Mouse (Mus musculus): ENCODE measurements at regions not wholly inside any gene's neighbourhood (a gene's known extent, or its start where the extent isn't known, plus 50 kb on each side); places are given as distances from the start of the nearest gene placed in this dataset.
A peak's percentile ranks its signal among the peaks of the same experiment; 100 is the strongest.

- H3K9ac ChIP-seq, result no peak overlapping the region
Observed at GRCm38 (mm10) chr1:90268131-90268691, 64.4 kb downstream of the Ackr3 start.

GRCm38 (mm10) chr1:90268951-90269350 is 65.2 kb downstream of the Ackr3 start:
- Histone ChIP-seq H3K4me3 (no peak overlapping the region), H3K9me3 (0 out of 2 replicates have a peak, but pooled peaks cover 5% of the 10 kb centered on the region), H3K9ac (no peak overlapping the region), H3K27me3 (replicated peaks) (peaks cover 25% of the 10 kb centered on the region), H3K4me2 (no peak overlapping the region), H3K4me1 (peaks cover 19% of the 10 kb centered on the region), H3K36me3 (no peaks in the 10 kb centered on the region), H3K27ac (replicated peaks) (no peak overlapping the region)
- WGBS, result 82% methylated on average over 7 of the region's 7 CpGs
- ATAC-seq (ENCODE audit: extremely low read depth, insufficient number of reproducible peaks, low FRiP score, low TSS enrichment), result no peak

More at GRCm38 (mm10) chr1:90268131-90268691, 64.4 kb downstream of the Ackr3 start:
- peaks cover 25% of the 10 kb centered on the region for H3K27me3 ChIP-seq (replicated peaks)
- H3K4me1 ChIP-seq, result peaks cover 13% of the 10 kb centered on the region
- H3K27ac ChIP-seq (replicated peaks), result no peak overlapping the region
- no peaks in the 10 kb centered on the region for H3K36me3 ChIP-seq
- no peak overlapping the region for H3K4me2 ChIP-seq
- H3K4me3 ChIP-seq, result no peak overlapping the region
- no peak for ATAC-seq (ENCODE audit: extremely low read depth, insufficient number of reproducible peaks, low FRiP score, low TSS enrichment)
- 68% methylated on average over 17 of the region's 17 CpGs for WGBS
- H3K9me3 ChIP-seq, result 0 out of 2 replicates have a peak, but pooled peaks cover 5% of the 10 kb centered on the region

- H3K9ac ChIP-seq, result no peak overlapping the region
- H3K27me3 ChIP-seq (replicated peaks), result peaks cover 25% of the 10 kb centered on the region
- ATAC-seq (ENCODE audit: extremely low read depth, insufficient number of reproducible peaks, low FRiP score, low TSS enrichment), result no peak
- H3K27ac ChIP-seq (replicated peaks), result no peak overlapping the region
- WGBS, result 78% methylated on average over 1 of the region's 1 CpGs
- no peak overlapping the region for H3K4me2 ChIP-seq
- 0 out of 2 replicates have a peak, but pooled peaks cover 5% of the 10 kb centered on the region for H3K9me3 ChIP-seq
- no peaks in the 10 kb centered on the region for H3K36me3 ChIP-seq
- H3K4me3 ChIP-seq, result no peak overlapping the region
- peaks cover 19% of the 10 kb centered on the region for H3K4me1 ChIP-seq
Observed at GRCm38 (mm10) chr1:90269836-90270235, 66.1 kb downstream of the Ackr3 start.

GRCm38 (mm10) chr1:90271326-90271725 is 67.5 kb downstream of the Ackr3 start:
- no peak for ATAC-seq (ENCODE audit: extremely low read depth, insufficient number of reproducible peaks, low FRiP score, low TSS enrichment)
- H3K4me1 ChIP-seq, result peaks cover 19% of the 10 kb centered on the region
- no peaks in the 10 kb centered on the region for H3K36me3 ChIP-seq
- no peak overlapping the region for H3K9ac ChIP-seq
- H3K27ac ChIP-seq (replicated peaks), result no peak overlapping the region
- H3K4me3 ChIP-seq, result no peak overlapping the region
- 0 out of 2 replicates have a peak, but pooled peaks cover 5% of the 10 kb centered on the region for H3K9me3 ChIP-seq
- 86% methylated on average over 3 of the region's 3 CpGs for WGBS
- H3K4me2 ChIP-seq, result no peak overlapping the region
- peaks cover 31% of the 10 kb centered on the region for H3K27me3 ChIP-seq (replicated peaks)

- 96% methylated on average over 5 of the region's 5 CpGs for WGBS
- H3K27ac ChIP-seq (replicated peaks), result no peak overlapping the region
- no peak overlapping the region for H3K4me2 ChIP-seq
Observed at GRCm38 (mm10) chr1:90272411-90272810, 68.6 kb downstream of the Ackr3 start.

GRCm38 (mm10) chr1:90272830-90273628 is 69.2 kb downstream of the Ackr3 start:
- Histone ChIP-seq H3K9me3 (0 out of 2 replicates have a peak, but pooled peaks cover 5% of the 10 kb centered on the region), H3K4me1 (peaks cover 31% of the 10 kb centered on the region), H3K9ac (0 out of 2 replicates have a peak overlapping the region, but pooled peaks have one; percentile 7), H3K27ac (replicated peaks) (peak overlapping the region; percentile 25; the same call in 1 of the 2 replicates), H3K4me3 (no peak overlapping the region), H3K27me3 (replicated peaks) (peaks cover 16% of the 10 kb centered on the region), H3K36me3 (no peaks in the 10 kb centered on the region), H3K4me2 (peak overlapping the region; percentile 7; the same call in 1 of the 2 replicates)
- no peak for ATAC-seq (ENCODE audit: extremely low read depth, insufficient number of reproducible peaks, low FRiP score, low TSS enrichment)
- WGBS, result 64% methylated on average over 19 of the region's 19 CpGs

More at GRCm38 (mm10) chr1:90272411-90272810, 68.6 kb downstream of the Ackr3 start:
- Histone ChIP-seq H3K9me3 (0 out of 2 replicates have a peak, but pooled peaks cover 5% of the 10 kb centered on the region), H3K36me3 (no peaks in the 10 kb centered on the region), H3K4me1 (peaks cover 26% of the 10 kb centered on the region), H3K4me3 (no peak overlapping the region), H3K9ac (no peak overlapping the region), H3K27me3 (replicated peaks) (peaks cover 22% of the 10 kb centered on the region)
- no peak for ATAC-seq (ENCODE audit: extremely low read depth, insufficient number of reproducible peaks, low FRiP score, low TSS enrichment)

GRCm38 (mm10) chr1:90273629-90273928 is 69.8 kb downstream of the Ackr3 start:
- H3K27ac ChIP-seq (replicated peaks), result peak overlapping the region; percentile 50; the same call in 1 of the 2 replicates
- no peak overlapping the region for H3K4me3 ChIP-seq
- no peaks in the 10 kb centered on the region for H3K36me3 ChIP-seq
- 0 out of 2 replicates have a peak overlapping the region, but pooled peaks have one; percentile 7 for H3K9ac ChIP-seq
- peaks cover 27% of the 10 kb centered on the region for H3K4me1 ChIP-seq
- 0 out of 2 replicates have a peak overlapping the region, but pooled peaks have one; percentile 7 for H3K4me2 ChIP-seq
- ATAC-seq (ENCODE audit: extremely low read depth, insufficient number of reproducible peaks, low FRiP score, low TSS enrichment), result no peak
- peaks cover 11% of the 10 kb centered on the region for H3K27me3 ChIP-seq (replicated peaks)
- H3K9me3 ChIP-seq, result 0 out of 2 replicates have a peak, but pooled peaks cover 5% of the 10 kb centered on the region

- ATAC-seq (ENCODE audit: extremely low read depth, insufficient number of reproducible peaks, low FRiP score, low TSS enrichment), result peak; percentile 79
- Histone ChIP-seq H3K9me3 (0 out of 2 replicates have a peak, but pooled peaks cover 5% of the 10 kb centered on the region), H3K27ac (replicated peaks) (peak overlapping the region; percentile 48), H3K27me3 (replicated peaks) (peaks cover 10% of the 10 kb centered on the region; the same call in 1 of the 2 replicates), H3K4me3 (no peak overlapping the region), H3K36me3 (no peaks in the 10 kb centered on the region), H3K4me2 (peak overlapping the region; percentile 22; the same call in 1 of the 2 replicates), H3K4me1 (peaks cover 40% of the 10 kb centered on the region), H3K9ac (no peak overlapping the region)
- 73% methylated on average over 9 of the region's 9 CpGs for whole genome bisulfite sequencing
Observed at GRCm38 (mm10) chr1:90274968-90275651, 71.3 kb downstream of the Ackr3 start.

GRCm38 (mm10) chr1:90275786-90276520 is 72.2 kb downstream of the Ackr3 start:
- peaks cover 40% of the 10 kb centered on the region for H3K4me1 ChIP-seq
- no peak overlapping the region for H3K4me3 ChIP-seq
- H3K27ac ChIP-seq (replicated peaks), result peak overlapping the region; percentile 48
- H3K27me3 ChIP-seq (replicated peaks), result peaks cover 10% of the 10 kb centered on the region; the same call in 1 of the 2 replicates
- no peak for ATAC-seq (ENCODE audit: extremely low read depth, insufficient number of reproducible peaks, low FRiP score, low TSS enrichment)
- no peak overlapping the region for H3K9ac ChIP-seq
- H3K4me2 ChIP-seq, result peak overlapping the region; percentile 22; the same call in 1 of the 2 replicates
- WGBS, result 77% methylated on average over 16 of the region's 16 CpGs
- H3K9me3 ChIP-seq, result 0 out of 2 replicates have a peak, but pooled peaks cover 5% of the 10 kb centered on the region
- no peaks in the 10 kb centered on the region for H3K36me3 ChIP-seq

GRCm38 (mm10) chr1:90277486-90278255 is 73.9 kb downstream of the Ackr3 start:
- WGBS, result 78% methylated on average over 18 of the region's 18 CpGs

More at GRCm38 (mm10) chr1:90277486-90278255, 73.9 kb downstream of the Ackr3 start:
- Histone ChIP-seq H3K9ac (no peak overlapping the region), H3K4me2 (no peak overlapping the region), H3K4me3 (no peak overlapping the region), H3K27me3 (replicated peaks) (peaks cover 10% of the 10 kb centered on the region; the same call in 1 of the 2 replicates), H3K27ac (replicated peaks) (no peak overlapping the region), H3K36me3 (no peaks in the 10 kb centered on the region), H3K9me3 (0 out of 2 replicates have a peak, but pooled peaks cover under 1% of the 10 kb centered on the region), H3K4me1 (peaks cover 40% of the 10 kb centered on the region)
- ATAC-seq (ENCODE audit: extremely low read depth, insufficient number of reproducible peaks, low FRiP score, low TSS enrichment), result no peak
